Mouse (Mus musculus): ENCODE data around the gene Dcxr.
"Not testable (repeated sequence)": the region's sequence is repeated elsewhere in the genome, so short reads cannot be mapped to it uniquely, and the experiment has no call there.

The Dcxr gene

DNA sequence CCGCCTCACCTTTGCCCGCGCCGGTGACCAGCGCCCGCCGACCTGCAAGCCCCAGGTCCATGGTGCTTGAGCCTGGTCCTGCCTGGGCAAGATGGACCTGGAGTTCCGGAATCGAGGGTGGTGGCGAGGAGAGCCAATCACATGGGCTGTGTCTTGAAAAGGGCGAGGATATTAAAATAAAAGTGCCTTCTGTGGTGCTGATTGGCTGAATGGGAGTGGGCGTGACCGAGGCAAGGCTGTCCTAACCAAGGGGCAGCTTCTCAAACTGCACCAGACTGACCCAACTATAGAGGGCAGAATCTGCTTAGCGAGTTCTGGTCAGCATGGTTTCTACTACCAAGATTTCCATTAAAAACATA is at the start of gene Dcxr:
Gene Dcxr (minus strand): TSS at position 113 of the 359 bp plus-strand sequence.
- DNase-seq (ENCODE audit: low read depth, low spot score) = peak; percentile 92

GRCm38 (mm10) chr11:120775774-120776469 is 48.8 kb upstream of the Dcxr start:
- DNase-seq (ENCODE audit: low read depth, low spot score) = peak; percentile 93

- DNase-seq (ENCODE audit: low read depth, low spot score) = no peak
These were observed 46.5 kb upstream of the Dcxr start for GRCm38 (mm10) chr11:120773463-120774190.

DNA sequence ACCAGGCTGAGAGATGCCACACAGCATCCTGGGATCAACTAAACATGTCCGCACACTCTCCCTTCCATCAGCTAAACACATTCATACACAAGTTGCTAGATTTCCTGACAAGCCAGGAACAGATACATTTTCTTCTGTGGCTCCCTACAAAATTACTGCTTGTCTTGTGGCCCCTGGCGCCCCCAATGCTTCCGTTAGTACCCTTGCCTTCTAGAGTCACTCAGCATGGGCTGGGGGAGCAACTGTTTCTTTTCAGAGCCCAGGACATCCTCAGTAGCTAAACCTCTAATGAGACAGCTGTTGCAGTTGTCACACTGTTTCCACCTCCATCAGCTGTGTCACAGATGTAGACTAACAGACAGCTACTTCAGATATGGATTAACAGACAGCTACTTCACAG is 45.7 kb upstream of the Dcxr start:
- no peak for DNase-seq (ENCODE audit: low read depth, low spot score)

DNA sequence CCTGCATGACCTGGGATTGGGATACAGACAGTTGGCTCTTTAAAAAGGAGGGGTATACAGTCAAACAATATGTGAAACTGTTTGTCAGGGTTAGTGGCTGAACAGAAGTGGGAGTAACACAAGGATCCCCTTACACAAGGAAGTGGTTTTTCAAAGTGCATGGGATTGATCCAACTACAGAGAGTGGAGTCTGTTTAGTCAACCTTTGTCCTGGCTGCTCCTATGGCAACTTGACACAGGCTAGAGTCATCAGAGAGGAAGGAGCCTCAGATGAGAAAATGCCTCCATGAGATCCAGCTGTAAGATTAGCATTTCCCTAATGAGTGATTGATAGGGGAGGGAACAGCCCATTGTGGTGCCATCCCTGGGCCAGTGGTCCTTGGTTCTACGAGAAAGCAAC is 41.1 kb upstream of the Dcxr start:
- no peak for DNase-seq (ENCODE audit: low read depth, low spot score)

DNA sequence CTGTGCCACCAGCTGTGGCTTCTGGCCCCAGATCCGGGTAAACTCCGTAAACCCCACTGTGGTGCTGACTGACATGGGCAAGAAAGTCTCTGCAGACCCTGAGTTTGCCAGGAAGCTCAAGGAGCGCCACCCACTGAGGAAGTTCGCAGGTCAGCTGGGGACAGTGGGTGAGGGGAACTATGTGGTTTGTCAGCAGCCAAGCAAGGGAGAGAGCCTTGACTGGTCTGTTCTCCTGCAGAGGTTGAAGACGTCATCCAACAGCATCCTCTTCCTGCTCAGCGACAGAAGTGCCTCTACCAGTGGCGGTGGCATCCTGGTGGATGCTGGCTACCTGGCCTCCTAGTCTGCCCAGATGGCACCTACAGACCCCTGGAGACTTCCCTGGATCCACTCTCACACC is 39.9 kb upstream of the Dcxr start:
- DNase-seq (ENCODE audit: low read depth, low spot score) = not testable (repeated sequence)

- DNase-seq (ENCODE audit: low read depth, low spot score) = not testable (repeated sequence)
These were observed 36.3 kb upstream of the Dcxr start for GRCm38 (mm10) chr11:120763121-120763999.

DNA sequence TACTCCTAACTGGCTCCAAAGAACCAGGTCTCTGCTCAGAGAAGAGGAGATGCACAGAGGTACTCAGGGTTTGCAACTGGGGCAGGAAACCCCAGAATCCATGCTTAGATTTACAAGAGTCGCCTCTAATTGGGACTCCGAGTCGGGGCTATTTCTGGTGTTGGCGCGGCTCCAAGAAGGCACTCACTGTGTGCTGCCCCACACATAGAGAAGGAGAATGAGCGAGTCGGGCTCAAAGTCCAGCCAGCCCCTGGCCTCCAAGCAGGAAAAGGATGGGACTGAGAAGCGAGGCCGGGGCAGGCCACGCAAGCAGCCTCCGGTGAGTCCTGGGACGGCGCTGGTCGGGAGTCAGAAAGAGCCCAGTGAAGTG is 35.6 kb upstream of the Dcxr start, which contains the start of gene Hmga1b:
Gene Hmga1b (plus strand): TSS at position 123 of the 370 bp plus-strand sequence.
- not testable (repeated sequence) for DNase-seq (ENCODE audit: low read depth, low spot score)

- DNase-seq (ENCODE audit: low read depth, low spot score) = no peak
These were observed 35.0 kb upstream of the Dcxr start for GRCm38 (mm10) chr11:120761811-120762671.

- no peak for DNase-seq (ENCODE audit: low read depth, low spot score)
These were observed 33.2 kb upstream of the Dcxr start for GRCm38 (mm10) chr11:120760236-120760635.

DNA sequence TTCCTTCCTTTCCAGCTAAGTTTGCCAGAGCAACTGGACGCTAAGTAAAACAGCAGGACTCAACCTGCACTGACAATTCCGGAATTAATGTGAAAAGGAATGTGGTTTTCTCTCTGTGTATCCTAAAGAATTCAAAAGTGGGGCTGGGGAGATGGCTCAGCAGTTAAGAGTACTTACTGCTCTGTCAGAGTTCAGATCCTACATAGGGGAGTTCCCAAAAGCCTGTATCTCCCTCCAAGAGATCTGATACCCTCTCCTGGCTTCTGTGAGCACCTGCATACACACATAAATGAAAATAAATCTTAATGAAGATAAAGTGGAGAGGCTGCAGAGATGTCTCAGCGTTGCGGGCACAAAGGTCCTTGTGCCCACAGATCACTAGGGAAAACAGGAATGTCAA is 24.5 kb upstream of the Dcxr start:
- DNase-seq (ENCODE audit: low read depth, low spot score) = no peak

GRCm38 (mm10) chr11:120749430-120749829 is 22.3 kb upstream of the Dcxr start:
- DNase-seq (ENCODE audit: low read depth, low spot score) = no peak

DNA sequence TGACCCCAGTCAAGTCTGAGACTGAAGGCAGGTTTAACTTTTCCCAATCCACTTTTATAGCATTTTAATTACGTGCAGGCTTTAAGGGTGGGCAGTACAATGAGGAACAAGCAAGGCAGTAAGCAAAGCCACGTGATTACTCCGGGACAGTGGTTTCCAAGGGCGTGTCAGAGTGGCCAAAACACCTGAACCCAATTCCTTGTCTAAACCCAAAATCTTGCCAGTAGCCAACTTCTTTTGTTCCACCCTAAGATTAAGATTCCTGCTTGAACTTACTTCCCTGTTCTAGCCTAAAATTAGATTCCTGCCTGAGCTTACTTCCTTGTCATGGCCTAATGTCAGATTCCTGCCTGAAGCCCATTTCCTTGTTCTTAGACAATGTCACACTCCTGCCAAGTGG is 20.9 kb upstream of the Dcxr start:
- DNase-seq (ENCODE audit: low read depth, low spot score) = no peak

DNA sequence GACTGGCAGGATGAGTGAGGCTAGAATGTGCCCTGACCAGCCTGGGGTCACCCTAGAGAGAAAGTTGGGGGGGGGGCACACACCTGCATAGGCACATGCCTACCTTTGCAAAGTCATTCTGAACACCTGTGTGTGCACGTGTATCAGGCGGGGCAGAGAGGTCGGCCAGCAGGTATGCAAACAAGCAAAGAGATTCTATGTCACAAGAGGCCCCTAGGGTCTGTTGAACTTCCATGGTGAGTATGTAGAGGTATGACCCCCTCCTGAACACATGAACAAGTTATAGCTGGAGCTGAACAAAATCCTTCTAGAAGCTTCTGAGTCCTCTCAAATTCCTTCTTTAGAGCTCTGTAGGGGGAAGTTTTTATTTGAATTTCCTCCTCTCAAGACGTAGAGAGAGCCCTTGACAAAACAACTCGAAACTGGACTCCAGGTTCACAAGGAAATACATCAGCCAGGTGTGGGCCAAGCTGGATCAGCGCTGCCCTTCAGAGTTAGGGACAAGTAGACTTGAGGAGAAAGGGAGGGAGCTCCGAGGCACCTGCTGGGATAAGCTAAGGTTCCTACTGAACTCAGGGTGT is 17.1 kb upstream of the Dcxr start:
- no peak for DNase-seq (ENCODE audit: low read depth, low spot score)

GRCm38 (mm10) chr11:120740981-120741380 is 13.9 kb upstream of the Dcxr start:
- no peak for DNase-seq (ENCODE audit: low read depth, low spot score)

- DNase-seq (ENCODE audit: low read depth, low spot score) = no peak
These were observed 9.3 kb upstream of the Dcxr start for GRCm38 (mm10) chr11:120736424-120736823.

- no peak for DNase-seq (ENCODE audit: low read depth, low spot score)
These were observed 6.4 kb upstream of the Dcxr start for GRCm38 (mm10) chr11:120733521-120733920.

DNA sequence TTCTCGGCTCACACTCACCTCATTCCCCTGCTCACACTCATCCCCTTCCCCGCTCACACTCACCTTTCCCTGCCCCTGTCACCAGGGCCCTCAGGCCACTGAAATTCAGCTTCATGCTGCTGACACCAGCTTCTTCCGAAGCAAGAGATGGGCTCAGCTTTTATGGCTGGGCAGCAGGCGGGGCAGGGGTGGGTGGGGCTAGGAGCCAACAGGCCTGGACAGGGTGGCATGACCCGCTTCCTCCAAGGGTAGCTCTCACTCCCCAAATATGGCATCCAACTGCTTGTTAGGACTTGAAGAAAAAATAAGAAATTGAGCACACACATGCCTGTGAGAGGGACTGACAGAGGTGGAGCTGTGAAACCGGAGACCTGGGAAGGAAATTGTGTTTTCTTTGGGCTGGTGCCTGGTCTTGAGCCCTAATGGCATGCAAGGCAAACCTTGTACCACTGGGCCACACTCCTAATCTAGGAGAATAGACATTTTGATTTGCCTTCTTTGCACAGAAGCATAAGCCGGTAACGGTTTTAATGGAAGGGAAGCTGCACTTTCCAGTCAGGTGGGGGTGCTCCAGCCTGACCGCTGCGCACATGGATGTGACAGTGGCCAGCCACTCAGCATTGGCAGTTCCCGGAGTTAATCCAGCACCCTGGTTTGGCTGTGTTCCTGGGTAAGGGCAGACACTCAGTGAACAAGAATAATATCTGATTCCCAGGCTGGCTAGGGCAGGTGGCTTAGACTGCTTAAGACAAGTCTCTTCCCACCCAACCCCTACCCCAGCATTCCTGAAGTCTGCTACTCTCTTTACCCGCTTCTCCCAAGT is 5.0 kb upstream of the Dcxr start, which contains the start of gene Cbr2:
Gene Cbr2 (minus strand): TSS at position 257 of the 823 bp plus-strand sequence.
- no peak for DNase-seq (ENCODE audit: low read depth, low spot score)

DNA sequence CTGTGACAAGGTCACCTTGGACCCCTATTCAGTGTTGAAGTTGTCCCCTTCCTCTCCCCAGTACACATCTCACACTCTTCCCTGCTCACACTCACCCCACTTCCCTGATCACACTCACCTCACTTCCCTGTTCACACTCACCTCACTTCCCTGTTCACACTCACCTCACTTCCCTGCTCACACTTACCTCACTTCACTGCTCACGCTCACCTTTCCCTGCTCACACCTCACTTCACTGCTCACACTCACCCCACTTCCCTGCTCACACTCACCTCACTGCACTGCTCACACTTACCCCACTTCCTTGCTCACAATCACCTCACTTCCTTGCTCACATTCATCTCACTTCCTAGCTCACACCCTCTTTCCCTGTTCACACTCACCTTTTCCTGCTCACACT is 4.3 kb upstream of the Dcxr start:
- DNase-seq (ENCODE audit: low read depth, low spot score) = no peak

GRCm38 (mm10) chr11:120730331-120730870 is 3.3 kb upstream of the Dcxr start:
- no peak for DNase-seq (ENCODE audit: low read depth, low spot score)

Data from forelimb bud, embryonic 11.5 days (tissue).